Mouse (Mus musculus) monocyte, adult 2 months (primary cell): ENCODE results near the gene Grip2.

Experiments used
- DNase-seq, 2 experiments: peaks; one replicate each; pipeline ENCODE4 v3.0.0; 2022; ENCODE audit warnings: low spot score in 2 of 2, low read depth in 1 of 2

Gene Grip2

GRCm38 (mm10) chr6:91827016-91827570, at the start of gene Grip2:
Gene Grip2 (minus strand): TSS chr6:91827250.
- no peak for DNase-seq

- DNase-seq, result no peak
These were observed 45.7 kb upstream of the Grip2 start for GRCm38 (mm10) chr6:91872781-91873180.

- no peak for DNase-seq
These were observed 41.0 kb upstream of the Grip2 start for GRCm38 (mm10) chr6:91868091-91868490.

- DNase-seq, result no peak
These were observed 38.6 kb upstream of the Grip2 start for GRCm38 (mm10) chr6:91865601-91866000.

- DNase-seq, result no peak
These were observed 37.5 kb upstream of the Grip2 start for GRCm38 (mm10) chr6:91864595-91864994.

GRCm38 (mm10) chr6:91862848-91863247, 35.8 kb upstream of the Grip2 start:
- DNase-seq, result no peak

GRCm38 (mm10) chr6:91858339-91858738, 31.3 kb upstream of the Grip2 start:
- no peak for DNase-seq

GRCm38 (mm10) chr6:91852550-91852949, 25.5 kb upstream of the Grip2 start:
- no peak for DNase-seq

- DNase-seq, result no peak
These were observed 16.6 kb upstream of the Grip2 start for GRCm38 (mm10) chr6:91843628-91844153.

- DNase-seq, result no peak
These were observed 16.0 kb upstream of the Grip2 start for GRCm38 (mm10) chr6:91842897-91843627.

- DNase-seq, result no peak
These were observed 12.2 kb upstream of the Grip2 start for GRCm38 (mm10) chr6:91839010-91839871.

- DNase-seq, result no peak
These were observed 5.9 kb upstream of the Grip2 start for GRCm38 (mm10) chr6:91832863-91833440.

GRCm38 (mm10) chr6:91827926-91828325, 876 bp upstream of the Grip2 start:
- DNase-seq, result no peak

- DNase-seq, result no peak
These were observed 8.8 kb downstream of the Grip2 start for GRCm38 (mm10) chr6:91818271-91818670.

- no peak for DNase-seq
These were observed 11.1 kb downstream of the Grip2 start for GRCm38 (mm10) chr6:91815976-91816375.

- no peak for DNase-seq
These were observed 13.4 kb downstream of the Grip2 start for GRCm38 (mm10) chr6:91813611-91814010.

GRCm38 (mm10) chr6:91810007-91810406, 17.0 kb downstream of the Grip2 start:
- DNase-seq, result no peak

- DNase-seq, result no peak
These were observed 19.0 kb downstream of the Grip2 start for GRCm38 (mm10) chr6:91808022-91808421.

GRCm38 (mm10) chr6:91807169-91807568, 19.9 kb downstream of the Grip2 start:
- no peak for DNase-seq

- no peak for DNase-seq
These were observed 22.9 kb downstream of the Grip2 start for GRCm38 (mm10) chr6:91804177-91804576.

GRCm38 (mm10) chr6:91798496-91798895, 28.6 kb downstream of the Grip2 start:
- DNase-seq, result no peak
